Mouse (Mus musculus) small intestine, adult 2 months (tissue): Measurements from ENCODE around the gene Crybb1. TPM values are rescaled to one million over a fixed set of nuclear protein-coding genes. Genes with fewer than 3 reads are reported as not detected.

ENCODE experiments used
- H3K27ac ChIP-seq: fragments of 200-500 bp; 2 replicates; pipeline ENCODE4 v1.5.1; 2012; ENCODE audit warnings: low read depth, low read length, control low read depth, inconsistent platforms; ENCODE audit not compliant: insufficient read depth
- H3K27me3 ChIP-seq: fragments of 200-500 bp; 2 replicates; pipeline ENCODE4 v1.6.1; 2012; ENCODE audit warnings: mild to moderate bottlenecking, moderate library complexity, low read length, inconsistent platforms; ENCODE audit not compliant: control insufficient read depth, insufficient read depth
- H3K36me3 ChIP-seq: fragments of 200-500 bp; 2 replicates; pipeline ENCODE4 v1.6.1; 2012; ENCODE audit warnings: mild to moderate bottlenecking, low read length, control low read depth, inconsistent platforms; ENCODE audit not compliant: control insufficient read depth, insufficient read depth
- H3K4me1 ChIP-seq: fragments of 200-500 bp; 2 replicates; pipeline ENCODE4 v1.6.1; 2012; ENCODE audit warnings: low read length, inconsistent platforms, mixed read lengths; ENCODE audit not compliant: control insufficient read depth, insufficient read depth, insufficient read length
- H3K4me3 ChIP-seq: fragments of 200-500 bp; 2 replicates; pipeline ENCODE4 v1.5.1; 2012; ENCODE audit warnings: low read depth, mild to moderate bottlenecking, control low read depth, inconsistent platforms, low read length, moderate library complexity
- CTCF ChIP-seq: fragments of 200-500 bp; IDR thresholded peaks from 2 replicates; pipeline ENCODE4 v1.5.1; 2012; ENCODE audit warnings: low read depth, mild to moderate bottlenecking, control low read depth, inconsistent platforms, low read length, moderate library complexity, mixed read lengths; ENCODE audit not compliant: insufficient replicate concordance, insufficient read length; ENCODE audit errors: extremely low read depth
- POLR2A ChIP-seq: fragments of 200-500 bp; IDR thresholded peaks from 2 replicates; pipeline ENCODE4 v1.6.1; 2012; ENCODE audit warnings: low read depth, mild to moderate bottlenecking, control low read depth, inconsistent platforms, low read length, moderate library complexity
- WGBS: fragments of 180-500 bp; shearing (Covaris S2); methylation state at CpG from one replicate; pipeline ENCODE4 v1.1.7; 2018; 5-methylcytosine and 5-hydroxymethylcytosine counted together
- polyA plus RNA-seq: library from polyadenylated mRNA; depleted of rRNA; stranded (reverse); fragments of >200 nt; gene quantifications from 2 replicates; pipeline ENCODE4 v1.2.3, GENCODE M21; 2012; rRNA removed

Crybb1 gene
- polyA plus RNA-seq, 1 experiment: 0.33 TPM

- TF ChIP-seq CTCF: no peak
- no peak for TF ChIP-seq POLR2A
- no peak overlapping the region for H3K27ac ChIP-seq
- no peaks in the 10 kb centered on the region for H3K4me1 ChIP-seq
- WGBS: 12% methylated on average over 5 of the region's 5 CpGs
- no peaks in the 10 kb centered on the region for H3K27me3 ChIP-seq
- H3K36me3 ChIP-seq: peaks cover 16% of the 10 kb centered on the region
- H3K4me3 ChIP-seq: no peak overlapping the region
These were observed 61.7 kb downstream of the Crybb1 start for GRCm38 (mm10) chr5:112317328-112317727.

Other genes starting within 250 kb of the Crybb1 start
- 1.5 and 2.2 TPM in 2 replicates for gene Cryba4, start 3.3 kb upstream of the Crybb1 start, polyA plus RNA-seq
- gene Tpst2, start 20.9 kb downstream of the Crybb1 start, polyA plus RNA-seq: 29.8 and 35.4 TPM in 2 replicates
- gene Tfip11, start 70.5 kb downstream of the Crybb1 start, polyA plus RNA-seq: 18.3 and 40.0 TPM in 2 replicates
- gene Srrd, start 87.2 kb downstream of the Crybb1 start, polyA plus RNA-seq: 20.5 and 34.1 TPM in 2 replicates
- 22.6 and 66.3 TPM in 2 replicates for gene Hps4, start 87.3 kb downstream of the Crybb1 start, polyA plus RNA-seq
- not detected in 2 replicates for gene Gm6583, start 100.2 kb downstream of the Crybb1 start, polyA plus RNA-seq
- 1.7 and 3.8 TPM in 2 replicates for gene Asphd2, start 139.1 kb downstream of the Crybb1 start, polyA plus RNA-seq
- not detected in 2 replicates for gene Gm6588, start 193.6 kb downstream of the Crybb1 start, polyA plus RNA-seq